Mouse (Mus musculus) neutrophil, adult 83 days (primary cell): ENCODE results near the gene Zfp770. TPM values are rescaled to one million over a fixed set of nuclear protein-coding genes. Genes with fewer than 3 reads are reported as not detected.

Experiments
- total RNA-seq, 2 experiments: library from RNA; stranded (reverse); gene quantifications; one replicate each; pipeline ENCODE4 v1.2.4; 2023

Zfp770 gene
- total RNA-seq, result 1 to 10 TPM; 2.9 to 3.1 TPM

GRCm38 (mm10) chr2:114200932-114201559 lies at the start of gene Zfp770:
Gene Zfp770, minus strand, starts transcription at chr2:114201469.

GRCm38 (mm10) chr2:114186924-114187323 lies 14.3 kb downstream of the Zfp770 start, which contains the start of gene Aqr:
Gene Aqr, minus strand, starts transcription at chr2:114187024.

Other genes starting within 250 kb of the Zfp770 start
- gene Gjd2, start 187.8 kb downstream of the Zfp770 start, total RNA-seq, result not detected
- not detected for gene Actc1, start 147.9 kb downstream of the Zfp770 start, total RNA-seq
- 10 to 100 TPM; 29.8 to 30.4 TPM for gene Aqr, start 14.4 kb downstream of the Zfp770 start, total RNA-seq